Mouse (Mus musculus) cortical plate, adult 2 months (tissue): Measurements from ENCODE around the gene Ctu2.

Source experiments
- CTCF ChIP-seq: fragments of 200-500 bp; IDR thresholded peaks from 2 replicates; pipeline ENCODE4 v1.5.1; 2011; ENCODE audit warnings: mild to moderate bottlenecking, control low read depth, low read length; ENCODE audit not compliant: insufficient read depth; ENCODE audit errors: extremely low read depth
- POLR2A ChIP-seq: fragments of 200-500 bp; IDR thresholded peaks from 2 replicates; pipeline ENCODE4 v1.6.1; 2011; ENCODE audit warnings: mild to moderate bottlenecking, low read length, control low read depth; ENCODE audit not compliant: insufficient read depth; ENCODE audit errors: extremely low read depth

- TF ChIP-seq CTCF (no peak), POLR2A (no peak)
These were observed 21.5 kb upstream of the Ctu2 start for GRCm38 (mm10) chr8:122454409-122454808.
